Mouse (Mus musculus) ES-Bruce4 (cell line): ENCODE data around the gene B3galt2.

Experiments used
- CTCF ChIP-seq: IDR thresholded peaks from one replicate; pipeline ENCODE4 v1.8.1; 2011; ENCODE audit warnings: low read depth, low read length
- EP300 ChIP-seq: IDR thresholded peaks from 2 replicates; pipeline ENCODE4 v1.6.1; 2011; ENCODE audit warnings: low read depth, low read length; ENCODE audit not compliant: insufficient read depth
- POLR2A ChIP-seq: IDR thresholded peaks from one replicate; pipeline ENCODE4 v1.8.1; 2011; ENCODE audit warnings: low read length; ENCODE audit not compliant: insufficient read depth

DNA sequence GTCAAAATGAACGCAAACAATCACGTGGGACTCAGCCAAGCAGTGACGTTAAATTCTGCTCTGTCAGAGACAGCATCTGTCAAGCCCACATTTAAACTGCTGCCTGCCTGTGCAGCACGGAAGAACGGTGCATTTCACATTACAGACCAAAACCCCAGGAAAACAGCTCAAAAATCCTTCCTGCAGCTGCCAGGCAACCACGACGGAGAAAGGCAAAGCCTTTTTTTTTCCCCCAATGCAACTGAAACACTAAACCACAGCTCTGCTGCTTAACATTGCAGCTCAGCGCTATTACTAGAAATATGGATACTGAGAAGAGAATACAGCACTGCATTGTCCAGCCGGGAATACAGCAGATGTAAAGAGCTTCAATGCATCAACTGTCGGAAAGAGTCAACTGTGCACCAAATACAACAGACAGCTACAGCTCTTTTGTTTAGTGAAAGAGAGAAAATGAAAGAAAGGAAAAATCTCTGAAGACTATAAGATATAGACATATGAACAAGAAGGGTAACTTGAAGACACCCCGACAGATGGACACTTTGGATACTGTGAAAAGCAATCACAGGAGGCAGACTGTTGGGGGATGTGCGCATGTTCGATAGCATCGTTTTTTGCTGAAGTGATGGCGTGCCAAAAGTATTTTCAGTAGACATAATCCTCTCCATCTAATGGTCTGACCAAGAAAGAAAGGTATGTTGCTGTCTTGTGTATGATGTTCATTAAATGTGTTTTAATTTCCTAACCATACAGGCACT lies at the start of gene B3galt2:
- TF ChIP-seq CTCF (no peak), POLR2A (no peak), EP300 (no peak)
